Mouse (Mus musculus) embryonic facial prominence, embryonic 15.5 days (tissue): ENCODE measurements around the gene Zfp831. TPM values are rescaled to one million over a fixed set of nuclear protein-coding genes. Genes with fewer than 3 reads are reported as not detected.

ENCODE experiments used
- ATAC-seq: fragments of 200-750 bp; cut with Nextera tagmentation; 2 replicates; pipeline ENCODE4 v1.8.0; 2017; ENCODE audit warnings: low read depth, moderate TSS enrichment; ENCODE audit not compliant: insufficient number of reproducible peaks, low FRiP score, low TSS enrichment
- H3K27ac ChIP-seq: fragments of 300-500 bp; sonication (generic); replicated peaks from 2 replicates; pipeline ENCODE4 v1.5.1; 2015; ENCODE audit warnings: mild to moderate bottlenecking, inconsistent platforms
- H3K27me3 ChIP-seq: fragments of 300-500 bp; sonication (generic); 2 replicates; pipeline ENCODE4 v1.6.1; 2015; ENCODE audit warnings: inconsistent platforms
- H3K36me3 ChIP-seq: fragments of 300-500 bp; sonication (generic); 2 replicates; pipeline ENCODE4 v1.6.1; 2015; ENCODE audit warnings: mild to moderate bottlenecking, inconsistent platforms
- H3K4me1 ChIP-seq: fragments of 300-500 bp; sonication (generic); 2 replicates; pipeline ENCODE4 v1.6.1; 2015; ENCODE audit warnings: inconsistent platforms
- H3K4me2 ChIP-seq: fragments of 300-500 bp; sonication (generic); replicated peaks from 2 replicates; pipeline ENCODE4 v1.6.1; 2015; ENCODE audit warnings: mild to moderate bottlenecking, inconsistent platforms
- H3K4me3 ChIP-seq: fragments of 300-500 bp; sonication (generic); replicated peaks from 2 replicates; pipeline ENCODE4 v1.5.1; 2015; ENCODE audit warnings: mild to moderate bottlenecking, inconsistent platforms
- H3K9ac ChIP-seq: fragments of 300-500 bp; sonication (generic); 2 replicates; pipeline ENCODE4 v1.6.1; 2015; ENCODE audit warnings: inconsistent platforms
- H3K9me3 ChIP-seq: fragments of 300-500 bp; sonication (generic); replicated peaks from 2 replicates; pipeline ENCODE4 v1.6.1; 2016; ENCODE audit warnings: inconsistent platforms
- WGBS: fragments of 180-500 bp; shearing (Covaris S2); methylation state at CpG from one replicate; pipeline ENCODE4 v1.1.7; 2015; 5-methylcytosine and 5-hydroxymethylcytosine counted together
- polyA plus RNA-seq: library from polyadenylated mRNA; unstranded; fragments of >200 nt; fragmentation: Nextera tagmentation; extraction: Ambion mirVana; gene quantifications from 2 replicates; pipeline ENCODE4 v1.2.1, GENCODE M21; 2015

Zfp831 gene
- 0.04 TPM in 1 of 2 replicates, not detected in the other for polyA plus RNA-seq

DNA sequence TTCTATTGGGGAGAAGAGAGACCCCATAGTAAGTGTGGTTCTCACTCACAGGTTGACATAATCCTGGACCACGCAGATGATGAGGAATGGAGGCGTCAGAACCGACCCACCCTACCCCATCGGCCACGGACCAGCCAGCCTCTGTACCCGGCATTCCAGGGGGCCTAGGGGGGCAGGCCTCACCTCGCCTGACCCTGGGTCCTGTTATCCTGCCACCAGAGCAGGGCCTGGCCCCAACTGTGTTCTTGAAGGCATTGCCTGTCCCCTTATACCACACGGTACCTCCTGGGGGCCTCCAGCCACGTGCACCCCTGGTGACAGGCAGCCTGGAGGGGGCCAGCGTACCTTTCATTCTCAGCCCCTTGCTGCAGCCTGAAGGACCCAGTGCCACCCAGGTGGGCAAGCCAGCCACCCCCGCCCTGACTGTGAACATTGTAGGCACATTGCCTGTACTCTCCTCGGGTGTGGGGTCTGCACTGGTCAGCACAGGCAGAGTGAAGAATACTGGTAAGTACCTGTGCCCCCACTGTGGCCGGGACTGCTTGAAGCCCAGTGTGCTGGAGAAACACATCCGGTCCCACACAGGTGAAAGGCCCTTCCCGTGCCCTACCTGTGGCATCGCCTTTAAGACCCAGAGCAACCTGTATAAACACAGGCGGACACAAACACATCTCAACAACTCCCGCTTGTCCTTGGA is at the start of gene Zfp831:
Gene Zfp831, plus strand, starts transcription at position 87 of the 697 bp plus-strand sequence.
- ATAC-seq = 0 out of 2 replicates have a peak, but pooled peaks have one; percentile 29
- 81% methylated on average over 18 of the region's 18 CpGs for WGBS
- H3K9ac ChIP-seq = no peak within 1 kb of the TSS

DNA sequence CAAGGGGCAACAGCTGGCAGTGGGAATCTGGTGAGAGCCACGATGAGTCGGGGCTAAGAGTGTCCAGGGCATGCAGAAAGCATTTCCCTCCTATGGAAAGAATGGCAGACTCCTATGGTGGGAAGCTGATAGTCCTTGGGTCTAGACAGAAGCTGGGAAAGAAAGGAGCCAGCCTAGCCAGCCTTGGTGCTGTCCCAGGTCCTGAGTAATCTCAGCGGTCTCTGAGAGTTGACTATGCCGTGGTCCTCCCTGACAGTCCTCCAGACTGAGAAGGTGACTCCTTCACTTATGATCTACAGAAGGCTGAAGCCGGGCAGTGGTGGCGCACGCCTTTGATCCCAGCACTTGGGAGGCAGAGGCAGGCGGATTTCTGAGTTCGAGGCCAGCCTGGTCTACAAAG is 48.4 kb upstream of the Zfp831 start:
- Histone ChIP-seq H3K4me1 (peaks cover 12% of the 10 kb centered on the region), H3K9me3 (no peaks in the 10 kb centered on the region), H3K27ac (no peak overlapping the region), H3K4me3 (no peak overlapping the region), H3K27me3 (no peaks in the 10 kb centered on the region), H3K4me2 (no peak overlapping the region), H3K9ac (no peak overlapping the region), H3K36me3 (no peaks in the 10 kb centered on the region)
- WGBS = 75% methylated on average over 9 of the region's 9 CpGs
- no peak for ATAC-seq

More for the DNA sequence above, at the start of gene Zfp831:
- H3K36me3 ChIP-seq = no peaks in the 10 kb centered on the region
- no peak within 1 kb of the TSS for H3K27ac ChIP-seq
- H3K27me3 ChIP-seq = no peaks in the 10 kb centered on the region
- no peak within 1 kb of the TSS for H3K4me3 ChIP-seq
- H3K4me2 ChIP-seq = no peak within 1 kb of the TSS
- H3K4me1 ChIP-seq = no peaks in the 10 kb centered on the region
- H3K9me3 ChIP-seq = no peaks in the 10 kb centered on the region

DNA sequence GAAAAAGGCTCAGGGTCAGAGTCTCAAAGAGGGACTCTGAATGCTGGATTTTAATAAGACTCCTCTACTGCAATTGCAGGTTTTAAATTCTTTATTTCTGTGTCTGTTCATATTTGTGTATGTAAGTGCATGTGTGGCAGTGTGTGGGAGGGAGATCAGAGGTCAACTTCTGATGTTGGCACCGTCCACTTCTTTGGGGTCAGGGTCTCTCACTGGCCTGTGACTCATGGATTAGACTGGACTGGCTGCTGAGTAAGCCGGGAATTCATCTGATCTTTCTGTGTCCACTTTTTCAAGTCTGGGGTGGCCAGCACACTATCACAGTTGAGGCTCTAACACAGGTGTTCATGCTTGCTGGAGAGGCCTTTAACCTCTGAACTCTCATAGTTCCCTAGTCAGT is 47.7 kb upstream of the Zfp831 start:
- no peaks in the 10 kb centered on the region for H3K27me3 ChIP-seq
- 69% methylated on average over 2 of the region's 2 CpGs for WGBS
- no peak overlapping the region for H3K4me2 ChIP-seq
- no peak for ATAC-seq
- no peak overlapping the region for H3K4me3 ChIP-seq
- H3K36me3 ChIP-seq = no peaks in the 10 kb centered on the region
- no peaks in the 10 kb centered on the region for H3K9me3 ChIP-seq
- no peak overlapping the region for H3K9ac ChIP-seq
- H3K4me1 ChIP-seq = peaks cover 18% of the 10 kb centered on the region
- H3K27ac ChIP-seq = no peak overlapping the region

DNA sequence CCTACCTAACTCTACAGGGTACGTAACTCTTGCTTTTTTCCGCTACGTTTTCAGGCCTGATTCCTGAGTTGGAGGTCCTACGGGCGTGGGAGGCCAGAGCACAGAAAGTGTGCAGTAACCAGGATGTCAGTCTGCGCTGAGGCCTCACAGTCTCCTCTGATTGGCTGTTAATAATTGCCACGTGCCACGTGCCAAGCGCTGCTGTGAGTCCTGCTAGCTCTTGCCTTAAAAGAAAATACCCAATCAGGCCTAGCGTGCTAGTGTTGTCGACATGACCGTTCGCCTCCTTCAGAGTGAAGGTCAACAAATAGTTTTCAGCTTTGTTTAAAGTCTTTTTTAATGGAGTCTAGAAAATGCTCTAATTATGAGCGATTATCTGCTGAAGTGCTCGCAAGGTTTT is 46.9 kb upstream of the Zfp831 start:
- H3K4me1 ChIP-seq = peaks cover 18% of the 10 kb centered on the region
- H3K4me2 ChIP-seq = no peak overlapping the region
- H3K9me3 ChIP-seq = no peaks in the 10 kb centered on the region
- no peaks in the 10 kb centered on the region for H3K27me3 ChIP-seq
- H3K27ac ChIP-seq = no peak overlapping the region
- no peak overlapping the region for H3K9ac ChIP-seq
- no peaks in the 10 kb centered on the region for H3K36me3 ChIP-seq
- H3K4me3 ChIP-seq = no peak overlapping the region
- ATAC-seq = no peak
- 68% methylated on average over 15 of the region's 15 CpGs for WGBS

DNA sequence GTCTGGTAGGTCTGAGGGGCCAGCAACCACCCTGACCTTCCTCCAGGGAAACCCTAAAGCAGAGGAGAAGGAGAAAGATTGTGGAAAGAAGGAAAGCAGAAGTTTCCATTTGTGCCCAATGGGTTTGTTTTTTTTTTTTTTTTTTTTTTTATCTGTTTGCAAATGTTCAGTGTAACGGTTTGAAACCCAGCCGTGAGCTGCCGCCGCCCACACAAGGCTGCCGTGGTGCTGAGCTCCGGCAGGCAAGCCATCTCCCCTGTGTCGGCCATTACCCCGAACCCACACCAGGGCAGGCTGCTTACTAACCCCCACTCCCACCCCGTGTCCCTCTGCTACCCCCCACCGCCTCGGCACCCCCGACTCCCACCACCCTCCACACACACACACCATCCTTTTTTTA is 44.9 kb upstream of the Zfp831 start:
- Histone ChIP-seq H3K4me2 (no peak overlapping the region), H3K36me3 (no peaks in the 10 kb centered on the region), H3K4me1 (peaks cover 18% of the 10 kb centered on the region), H3K27me3 (no peaks in the 10 kb centered on the region), H3K9me3 (no peaks in the 10 kb centered on the region), H3K9ac (no peak overlapping the region), H3K27ac (no peak overlapping the region), H3K4me3 (no peak overlapping the region)
- 74% methylated on average over 12 of the region's 12 CpGs for WGBS
- no peak for ATAC-seq

DNA sequence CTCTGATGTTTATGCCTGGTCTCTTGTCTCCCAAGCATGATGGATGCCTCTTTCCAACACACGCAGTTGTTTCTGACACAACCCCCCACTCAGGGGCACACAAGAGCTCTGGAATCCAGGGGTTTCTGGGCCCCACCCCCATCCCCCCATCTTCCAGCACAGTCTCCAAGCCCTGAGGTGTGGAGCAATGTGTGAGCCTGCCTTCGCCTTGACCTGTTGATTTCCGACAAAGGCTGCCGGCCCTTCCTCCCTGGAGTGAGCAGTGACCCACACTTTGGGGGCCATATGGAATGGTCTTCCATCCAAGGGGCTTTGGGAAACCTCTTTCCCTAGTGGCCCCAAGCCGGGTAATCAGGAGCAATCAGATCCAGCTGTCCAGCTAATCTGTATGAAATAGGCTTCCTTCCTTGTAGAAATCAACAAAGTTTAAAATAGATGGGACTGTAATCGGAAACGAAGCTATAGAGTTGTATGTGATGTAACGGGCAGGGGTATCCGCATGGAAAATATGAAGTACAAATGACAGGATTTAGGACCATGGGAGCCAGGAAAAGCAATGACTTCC is 44.2 kb upstream of the Zfp831 start:
- H3K4me1 ChIP-seq = peaks cover 18% of the 10 kb centered on the region
- ATAC-seq = peak; percentile 17; the same call in 1 of the 2 replicates
- no peak overlapping the region for H3K4me3 ChIP-seq
- H3K27ac ChIP-seq = peak overlapping the region; percentile 63
- WGBS = 36% methylated on average over 9 of the region's 9 CpGs
- no peaks in the 10 kb centered on the region for H3K36me3 ChIP-seq
- no peaks in the 10 kb centered on the region for H3K27me3 ChIP-seq
- H3K9me3 ChIP-seq = no peaks in the 10 kb centered on the region
- H3K9ac ChIP-seq = no peak overlapping the region
- peak overlapping the region; percentile 19; the same call in 1 of the 2 replicates for H3K4me2 ChIP-seq

DNA sequence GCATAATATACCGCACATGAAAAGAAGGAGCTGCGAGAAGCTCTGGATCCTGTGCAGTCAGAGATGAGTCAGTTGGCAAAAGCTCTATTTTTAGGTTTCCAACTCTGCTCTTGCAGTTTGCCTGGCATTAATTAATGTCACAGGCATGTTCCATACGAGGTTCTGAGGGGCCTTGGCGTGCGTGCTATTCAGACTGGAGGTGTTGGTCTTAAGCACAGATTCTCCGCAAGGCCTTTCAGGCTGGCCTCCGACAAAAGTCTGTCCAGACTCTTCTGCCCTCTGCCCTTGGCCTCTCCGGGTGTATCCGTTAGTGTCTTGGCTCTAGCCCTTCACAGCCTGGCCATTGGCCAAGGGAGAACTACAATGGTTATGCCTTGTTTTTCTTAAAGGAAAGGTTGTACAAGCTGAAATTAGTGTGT is 43.5 kb upstream of the Zfp831 start:
- Histone ChIP-seq H3K36me3 (no peaks in the 10 kb centered on the region), H3K4me3 (no peak overlapping the region), H3K27ac (peak overlapping the region; percentile 63), H3K4me2 (0 out of 2 replicates have a peak overlapping the region, but pooled peaks have one; percentile 19), H3K9me3 (no peaks in the 10 kb centered on the region), H3K4me1 (peaks cover 18% of the 10 kb centered on the region), H3K27me3 (no peaks in the 10 kb centered on the region), H3K9ac (no peak overlapping the region)
- peak; percentile 24; the same call in 1 of the 2 replicates for ATAC-seq
- 36% methylated on average over 9 of the region's 9 CpGs for WGBS

DNA sequence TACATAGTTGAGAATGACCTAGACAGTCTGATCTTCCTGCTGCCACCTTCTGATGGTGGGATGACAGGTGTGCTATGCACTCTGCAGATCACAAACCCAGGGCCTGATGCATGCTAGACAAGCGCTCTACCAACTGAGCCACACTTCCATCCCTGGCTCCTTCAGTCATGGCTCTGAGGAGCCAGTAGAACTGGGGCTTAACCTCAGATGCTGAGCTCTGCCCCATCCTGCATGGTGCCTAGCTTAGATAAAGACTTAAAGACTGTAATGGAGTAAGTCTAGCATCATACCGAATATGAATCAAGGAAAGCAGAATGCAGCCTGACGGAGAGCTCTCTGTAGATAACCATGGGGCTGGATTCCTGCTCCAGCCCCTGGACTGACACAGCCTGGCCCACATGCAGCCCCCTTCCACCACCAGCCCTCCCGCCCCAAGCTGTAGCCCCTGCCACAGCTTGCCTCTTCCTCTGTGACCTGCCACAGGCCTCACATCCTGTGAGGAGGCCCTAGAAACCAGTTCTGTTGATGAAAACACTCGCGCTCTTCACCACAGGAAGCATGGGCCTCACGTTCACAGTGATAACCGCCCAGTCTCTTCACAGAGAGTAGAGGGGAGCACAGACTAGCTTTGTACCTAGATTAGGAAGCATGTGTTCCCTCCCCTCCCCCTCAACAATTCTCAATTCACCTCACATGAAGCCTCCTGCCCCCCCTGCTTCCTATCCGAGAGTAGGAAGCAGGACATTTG is 41.2 kb upstream of the Zfp831 start:
- Histone ChIP-seq H3K36me3 (no peaks in the 10 kb centered on the region), H3K27ac (no peak overlapping the region; the same call in 1 of the 2 replicates), H3K4me1 (peaks cover 18% of the 10 kb centered on the region), H3K9ac (no peak overlapping the region), H3K4me3 (no peak overlapping the region), H3K9me3 (no peaks in the 10 kb centered on the region), H3K4me2 (no peak overlapping the region), H3K27me3 (no peaks in the 10 kb centered on the region)
- ATAC-seq = no peak
- 60% methylated on average over 9 of the region's 9 CpGs for WGBS

DNA sequence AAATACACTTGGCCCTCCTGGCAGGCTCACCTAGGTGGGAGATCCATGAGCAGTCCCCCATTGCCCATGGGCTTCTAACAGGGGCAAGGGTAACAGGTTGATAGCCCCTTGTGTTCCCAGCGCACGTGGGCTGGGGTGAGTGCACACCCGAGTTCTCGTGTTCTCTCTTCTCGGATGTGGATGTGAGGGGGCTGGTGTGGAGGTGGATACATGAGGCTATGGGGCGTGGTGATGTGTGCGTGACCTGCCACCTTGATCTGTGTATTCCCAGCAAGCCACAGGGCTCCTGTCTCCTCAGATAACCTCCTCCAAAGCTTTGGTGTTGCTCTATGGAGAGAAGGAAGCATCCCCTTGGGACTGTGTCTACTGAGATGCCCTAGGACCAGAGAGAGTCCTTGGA is 40.0 kb upstream of the Zfp831 start:
- ATAC-seq = no peak
- no peaks in the 10 kb centered on the region for H3K27me3 ChIP-seq
- H3K4me2 ChIP-seq = no peak overlapping the region
- H3K4me3 ChIP-seq = no peak overlapping the region
- H3K4me1 ChIP-seq = peaks cover 18% of the 10 kb centered on the region
- no peaks in the 10 kb centered on the region for H3K36me3 ChIP-seq
- H3K9ac ChIP-seq = no peak overlapping the region
- 93% methylated on average over 7 of the region's 7 CpGs for WGBS
- no peaks in the 10 kb centered on the region for H3K9me3 ChIP-seq
- H3K27ac ChIP-seq = no peak overlapping the region

DNA sequence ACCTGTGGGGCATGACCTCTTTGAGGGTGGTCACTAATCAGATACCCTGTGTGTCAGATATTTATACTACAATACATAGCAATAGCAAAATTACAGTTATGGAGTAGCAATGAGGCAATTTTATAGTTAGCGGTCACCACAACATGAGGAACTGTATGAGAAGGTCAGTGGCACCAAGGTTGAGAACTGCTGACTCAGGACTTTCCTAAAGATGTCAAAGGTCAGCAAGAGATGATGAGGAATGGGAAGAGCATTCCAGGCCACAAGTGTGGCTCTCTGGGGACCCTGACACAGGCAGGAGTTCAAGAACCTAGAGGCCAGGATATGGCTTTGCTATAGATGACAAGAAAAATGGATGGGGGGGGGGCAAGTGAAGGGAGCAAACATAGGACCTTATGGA is 38.3 kb upstream of the Zfp831 start:
- Histone ChIP-seq H3K9ac (no peak overlapping the region), H3K27ac (no peak overlapping the region), H3K4me1 (peaks cover 5% of the 10 kb centered on the region), H3K4me2 (no peak overlapping the region), H3K4me3 (no peak overlapping the region), H3K9me3 (no peaks in the 10 kb centered on the region), H3K27me3 (no peaks in the 10 kb centered on the region), H3K36me3 (no peaks in the 10 kb centered on the region)
- 93% methylated on average over 1 of the region's 1 CpGs for WGBS
- no peak for ATAC-seq

DNA sequence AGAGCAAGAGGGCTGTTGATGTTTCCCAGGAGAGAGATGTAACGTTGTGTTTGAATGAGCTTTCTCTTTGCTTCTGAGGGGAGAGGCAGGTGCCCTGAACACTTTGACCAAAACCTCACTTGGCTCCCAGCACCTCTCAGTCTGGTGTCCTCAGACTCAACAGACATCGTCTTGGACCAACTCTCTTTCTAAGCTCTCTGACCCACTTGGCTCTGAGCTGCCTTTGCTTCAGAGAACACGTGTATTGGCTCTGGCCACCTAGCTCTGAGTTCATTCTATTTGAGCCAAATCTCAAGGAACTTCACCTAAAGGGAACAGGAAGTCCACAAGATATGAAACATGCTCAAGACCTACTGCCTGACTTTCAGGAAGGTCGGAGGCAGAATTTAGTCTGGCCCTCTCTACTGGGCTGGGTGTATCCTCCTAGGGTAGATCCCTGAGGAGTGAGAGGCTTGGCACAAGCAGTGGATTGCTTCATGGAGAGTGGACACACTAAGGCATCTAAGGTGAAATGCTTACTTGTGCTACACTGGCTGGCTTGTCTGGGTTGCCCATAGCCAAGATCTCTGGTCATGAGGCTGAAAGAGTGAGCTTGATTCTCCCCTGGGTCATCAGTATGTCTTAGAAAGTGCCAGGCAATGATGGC is 37.8 kb upstream of the Zfp831 start:
- 87% methylated on average over 4 of the region's 4 CpGs for WGBS
- Histone ChIP-seq H3K36me3 (no peaks in the 10 kb centered on the region), H3K4me1 (no peaks in the 10 kb centered on the region), H3K4me3 (no peak overlapping the region), H3K27ac (no peak overlapping the region), H3K9ac (no peak overlapping the region), H3K4me2 (no peak overlapping the region), H3K9me3 (no peaks in the 10 kb centered on the region), H3K27me3 (no peaks in the 10 kb centered on the region)
- ATAC-seq = no peak
